Mouse (Mus musculus) ovary, adult 18-20 months (tissue): ENCODE results near the gene Ikzf1.
A peak's percentile ranks its signal among the peaks of the same experiment; 100 is the strongest.

Source experiments
- DNase-seq: peaks from one replicate; pipeline ENCODE4 v3.0.0; 2022; ENCODE audit warnings: low spot score, mixed read lengths

Gene Ikzf1

DNA sequence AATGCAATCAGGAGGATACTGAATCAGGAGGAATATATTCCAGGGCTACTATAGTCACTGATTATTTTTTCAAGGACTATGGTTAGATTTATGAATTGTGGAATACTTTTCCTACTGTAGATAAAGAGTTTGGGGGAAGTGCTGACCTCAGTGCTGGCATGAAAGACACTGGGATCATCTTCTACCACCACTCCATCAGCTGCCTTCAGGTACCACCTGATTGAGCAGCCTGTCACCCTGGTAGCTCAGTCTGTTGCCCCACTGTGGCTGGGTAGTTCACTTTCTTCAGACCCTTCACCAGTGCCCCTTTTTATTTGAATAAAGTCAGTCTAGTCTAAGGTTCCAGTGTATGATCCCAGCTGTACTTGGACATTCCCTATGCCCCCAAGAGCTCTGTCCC lies 81.9 kb downstream of the Ikzf1 start:
- no peak for DNase-seq

DNA sequence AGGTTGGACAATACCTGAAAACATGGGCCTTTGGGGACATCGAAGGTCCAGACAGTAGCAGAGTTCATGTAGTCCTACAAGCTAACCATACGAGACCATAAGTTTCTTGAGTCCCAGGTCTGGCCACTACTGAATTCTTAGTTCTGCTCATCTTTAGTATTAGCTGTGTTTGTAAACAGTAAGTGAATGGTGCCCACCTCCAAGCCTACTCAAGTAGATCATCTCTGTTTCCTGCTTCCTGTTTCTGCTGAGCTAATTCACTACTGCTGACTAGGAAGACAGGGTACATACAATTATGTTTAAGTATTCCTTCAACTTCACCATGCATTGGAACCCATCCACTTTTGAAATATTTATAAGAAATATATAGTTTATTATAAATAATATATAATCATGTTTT lies 83.3 kb downstream of the Ikzf1 start:
- no peak for DNase-seq

- no peak for DNase-seq
These were observed 84.5 kb downstream of the Ikzf1 start for GRCm38 (mm10) chr11:11769281-11769680.

DNA sequence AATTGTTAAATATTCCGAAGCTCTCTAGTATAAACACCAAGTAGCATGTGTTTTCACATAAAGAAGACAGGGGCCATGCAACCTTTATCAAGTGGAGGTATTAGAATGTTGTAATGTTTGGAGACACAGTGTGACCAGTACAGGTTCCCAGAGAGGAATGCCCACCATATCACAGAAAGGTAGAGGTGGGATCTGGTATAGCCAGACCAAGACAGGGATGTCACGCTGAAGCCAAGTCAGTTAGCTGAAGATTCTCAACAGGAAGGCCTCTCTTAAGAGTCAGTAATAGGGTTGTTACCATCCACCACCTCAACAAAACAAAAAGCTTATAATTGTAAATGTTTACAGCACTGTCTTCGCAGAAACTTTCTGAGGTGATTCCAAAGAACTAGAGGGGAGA lies 85.9 kb downstream of the Ikzf1 start:
- DNase-seq, result no peak

GRCm38 (mm10) chr11:11772196-11772595 lies 87.4 kb downstream of the Ikzf1 start:
- DNase-seq, result no peak

GRCm38 (mm10) chr11:11774384-11774783 lies 89.6 kb downstream of the Ikzf1 start:
- no peak for DNase-seq

DNA sequence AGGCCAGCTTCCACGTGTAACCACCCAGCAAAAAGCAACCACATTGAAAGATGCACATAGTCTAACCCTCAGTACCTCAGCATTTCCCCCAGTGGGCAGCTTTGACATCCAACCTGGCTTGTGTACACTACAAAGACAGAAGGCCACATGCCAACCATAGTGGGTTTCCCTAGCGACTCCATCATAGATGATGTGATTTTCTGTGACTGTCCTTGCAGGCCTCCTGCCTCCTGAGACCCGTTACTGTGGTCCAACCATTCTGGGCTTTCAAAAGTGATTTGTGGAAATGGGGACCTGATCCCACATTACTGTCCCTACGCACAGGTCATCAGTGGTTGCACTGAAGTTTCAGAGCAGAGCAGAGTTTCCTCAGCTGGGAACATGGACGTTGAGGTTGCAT lies 90.1 kb downstream of the Ikzf1 start:
- no peak for DNase-seq

- DNase-seq, result no peak
These were observed 91.4 kb downstream of the Ikzf1 start for GRCm38 (mm10) chr11:11776071-11776821.

- DNase-seq, result no peak
These were observed 92.0 kb downstream of the Ikzf1 start for GRCm38 (mm10) chr11:11776822-11777174.

- DNase-seq, result no peak
These were observed 92.4 kb downstream of the Ikzf1 start for GRCm38 (mm10) chr11:11777246-11777645.

DNA sequence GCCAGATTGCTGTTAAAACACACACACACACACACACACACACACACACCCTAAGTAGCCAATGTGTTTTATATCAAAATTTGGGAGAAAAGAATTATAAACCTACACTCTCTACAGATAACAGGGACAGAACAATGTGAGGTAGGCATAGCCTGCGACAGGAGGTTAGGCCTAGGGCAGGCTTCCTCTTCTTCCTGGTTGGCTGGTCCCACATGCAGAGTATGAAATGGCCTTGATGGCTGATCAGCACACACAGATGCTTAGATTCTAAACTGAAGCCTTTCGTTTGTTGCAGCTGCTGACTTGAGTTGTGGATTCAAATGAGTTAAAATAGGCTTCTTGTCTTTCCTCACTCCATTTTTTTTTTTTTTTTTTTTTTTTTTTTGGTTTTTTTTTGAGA lies 93.0 kb downstream of the Ikzf1 start:
- no peak for DNase-seq

- no peak for DNase-seq
These were observed 93.5 kb downstream of the Ikzf1 start for GRCm38 (mm10) chr11:11778345-11778744.

DNA sequence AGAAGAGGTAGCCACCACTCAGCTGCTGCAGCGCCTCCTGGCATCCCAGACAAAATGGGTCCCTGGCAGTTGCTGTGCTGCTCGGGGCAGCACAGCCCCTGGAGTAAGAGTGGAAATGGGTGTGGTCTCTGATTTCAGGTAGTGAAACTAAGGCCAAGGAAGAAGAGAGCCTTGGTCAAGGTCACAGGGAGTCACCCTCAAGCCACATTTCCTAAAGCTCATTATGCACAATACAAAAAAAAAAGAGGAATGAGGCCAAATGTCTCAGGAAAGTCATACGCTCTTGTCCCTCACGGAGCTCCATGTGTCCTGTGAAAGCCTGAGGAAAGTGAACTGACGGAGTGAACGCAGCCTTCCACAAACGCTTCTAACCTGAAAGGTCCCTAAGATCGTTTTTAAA lies 96.9 kb downstream of the Ikzf1 start:
- DNase-seq, result no peak

DNA sequence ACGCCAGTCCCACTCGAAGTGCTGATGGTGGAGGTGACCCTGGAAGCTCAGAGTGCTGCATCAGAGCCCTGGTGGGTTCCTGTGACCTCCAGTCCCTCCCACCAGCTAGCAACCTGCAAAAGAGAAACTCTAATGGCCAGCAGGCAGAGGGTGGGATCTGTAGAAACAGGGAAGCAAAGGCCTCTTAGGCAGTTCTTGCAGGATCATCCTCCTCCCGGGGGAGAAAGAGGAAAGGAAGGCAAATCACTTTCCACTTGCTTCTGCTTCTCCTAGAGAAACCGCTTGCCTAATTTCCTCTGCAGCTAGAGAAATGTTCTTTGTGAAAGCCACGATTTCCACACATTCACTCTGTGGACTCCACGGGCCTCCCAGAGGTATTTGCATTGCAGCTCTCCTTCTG lies 100.7 kb downstream of the Ikzf1 start:
- no peak for DNase-seq

- DNase-seq, result peak; percentile 41
These were observed 103.7 kb downstream of the Ikzf1 start for GRCm38 (mm10) chr11:11788521-11788974.

- DNase-seq, result no peak
These were observed 109.8 kb downstream of the Ikzf1 start for GRCm38 (mm10) chr11:11794626-11795025.

DNA sequence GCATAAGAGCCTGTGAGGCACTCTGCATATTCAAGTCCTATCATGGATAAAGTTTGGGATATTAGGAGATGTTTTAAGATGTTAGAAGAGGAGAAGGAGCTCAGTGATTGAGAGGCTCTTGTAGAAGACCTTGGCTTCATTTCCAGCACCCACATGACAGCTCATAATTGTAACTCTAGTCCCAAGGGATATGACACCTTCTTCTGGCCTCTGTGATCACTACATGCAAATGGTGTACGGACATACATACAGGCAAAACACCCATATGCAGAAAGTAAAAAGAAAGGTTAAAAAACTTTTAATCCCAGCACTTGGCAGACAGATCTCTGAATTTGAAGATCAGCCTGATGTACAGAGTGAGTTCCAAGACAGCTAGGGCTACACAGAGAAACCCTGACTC lies 113.9 kb downstream of the Ikzf1 start:
- DNase-seq, result no peak

DNA sequence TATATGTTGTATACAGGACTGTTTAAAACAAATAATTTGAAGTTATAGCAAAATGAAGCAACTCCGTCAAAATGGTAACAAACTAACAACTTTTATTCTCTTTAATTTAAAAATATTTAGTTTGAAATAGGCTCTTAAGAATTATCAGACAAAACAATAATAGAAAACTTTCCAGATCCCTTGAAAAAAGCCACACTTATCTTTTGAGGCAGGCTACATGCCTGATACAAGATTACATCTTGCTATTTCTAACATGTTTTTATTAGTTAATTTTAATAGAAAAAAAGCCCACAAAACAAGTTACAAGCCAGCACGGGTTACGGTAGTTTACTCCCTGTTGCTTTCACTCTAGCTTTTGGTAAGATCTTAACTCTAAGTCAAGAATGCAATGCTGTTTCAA lies 115.5 kb downstream of the Ikzf1 start:
- DNase-seq, result no peak

- DNase-seq, result no peak
These were observed 116.3 kb downstream of the Ikzf1 start for GRCm38 (mm10) chr11:11801067-11801466.

- DNase-seq, result no peak
These were observed 119.6 kb downstream of the Ikzf1 start for GRCm38 (mm10) chr11:11804421-11804820.

DNA sequence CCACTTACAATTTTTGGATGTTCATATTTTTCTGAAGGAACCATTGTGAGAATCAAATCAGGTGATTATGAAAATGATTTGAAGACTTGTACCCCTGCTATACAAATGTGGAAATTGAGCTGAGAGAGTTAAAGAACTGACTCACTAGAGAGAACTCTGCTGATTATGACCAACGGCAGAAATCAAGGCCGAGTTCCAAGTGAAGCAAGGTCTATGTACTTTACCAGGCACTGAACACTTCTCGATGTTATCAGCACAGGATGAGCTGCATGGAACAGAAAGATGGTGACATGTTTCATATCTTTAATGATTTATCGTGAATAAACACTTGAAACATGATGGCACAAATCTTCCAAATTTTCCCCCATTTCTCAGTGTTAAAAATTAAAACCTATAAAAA lies 121.1 kb downstream of the Ikzf1 start:
- no peak for DNase-seq

DNA sequence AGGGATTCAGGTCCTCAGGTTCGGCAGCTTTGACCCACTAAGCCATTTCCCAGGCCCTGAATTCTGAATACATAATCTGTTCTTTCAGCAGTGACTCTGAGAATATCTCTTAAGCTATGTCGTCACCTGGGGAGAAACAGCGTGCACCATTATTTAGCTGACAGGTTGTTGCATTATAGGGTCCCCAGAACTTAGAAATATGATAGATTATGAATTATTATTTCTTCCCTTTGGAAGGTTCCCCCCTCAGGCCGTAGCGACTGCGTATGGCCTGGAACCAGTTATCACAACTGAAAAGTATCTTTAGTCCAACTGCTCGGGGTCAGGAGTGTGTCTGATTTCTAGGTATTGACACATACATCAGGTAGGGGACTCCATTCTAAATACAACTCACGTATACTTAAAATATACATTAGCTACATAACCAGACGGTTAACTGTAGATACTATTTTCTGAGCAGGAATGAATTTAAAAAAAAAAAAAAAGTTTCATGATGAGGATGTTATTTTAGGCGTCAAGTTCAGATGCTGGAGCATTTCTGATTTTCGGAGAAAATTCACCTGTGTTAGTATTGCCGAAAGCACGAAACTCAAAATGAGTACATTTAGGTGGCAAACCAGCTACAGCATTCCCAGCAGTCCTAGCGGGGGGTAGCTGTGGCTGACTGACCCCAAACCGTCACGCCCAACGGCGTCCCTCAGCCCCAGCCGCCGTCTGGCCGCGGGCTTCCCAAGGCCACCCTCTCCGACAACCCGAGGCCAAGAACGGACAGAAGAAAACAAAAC lies 123.4 kb downstream of the Ikzf1 start:
- DNase-seq, result no peak

GRCm38 (mm10) chr11:11808820-11809403 lies 124.1 kb downstream of the Ikzf1 start, which contains the start of gene Fignl1:
Gene Fignl1 (minus strand): TSS chr11:11808962.
- DNase-seq, result peak; percentile 90
